Mouse (Mus musculus) cortical plate, adult 2 months (tissue): Measurements from ENCODE around the gene Ahdc1. TPM values are rescaled to one million over a fixed set of nuclear protein-coding genes. Genes with fewer than 3 reads are reported as not detected.

Source experiments
- H3K27ac ChIP-seq: fragments of 200-500 bp; 2 replicates; pipeline ENCODE4 v1.5.1; 2012; ENCODE audit warnings: low read length, control low read depth, inconsistent platforms; ENCODE audit not compliant: insufficient read depth
- H3K4me1 ChIP-seq: fragments of 200-500 bp; 2 replicates; pipeline ENCODE4 v1.6.1; 2011; ENCODE audit warnings: low read length; ENCODE audit not compliant: control insufficient read depth, insufficient read depth
- H3K4me3 ChIP-seq: fragments of 200-500 bp; 2 replicates; pipeline ENCODE4 v1.5.1; 2011; ENCODE audit warnings: mild to moderate bottlenecking, low read length, control low read depth; ENCODE audit not compliant: insufficient read depth
- CTCF ChIP-seq: fragments of 200-500 bp; IDR thresholded peaks from 2 replicates; pipeline ENCODE4 v1.5.1; 2011; ENCODE audit warnings: mild to moderate bottlenecking, control low read depth, low read length; ENCODE audit not compliant: insufficient read depth; ENCODE audit errors: extremely low read depth
- POLR2A ChIP-seq: fragments of 200-500 bp; IDR thresholded peaks from 2 replicates; pipeline ENCODE4 v1.6.1; 2011; ENCODE audit warnings: mild to moderate bottlenecking, low read length, control low read depth; ENCODE audit not compliant: insufficient read depth; ENCODE audit errors: extremely low read depth
- polyA plus RNA-seq: library from polyadenylated mRNA; depleted of rRNA; stranded (reverse); fragments of >200 nt; gene quantifications from 2 replicates; pipeline ENCODE4 v1.2.3, GENCODE M21; 2012

Ahdc1 gene
- polyA plus RNA-seq, 1 experiment: 26.4 TPM

GRCm38 (mm10) chr4:133047353-133048105 is 36.5 kb downstream of the Ahdc1 start:
- no peak overlapping the region for H3K4me3 ChIP-seq
- peak overlapping the region; percentile 41; the same call in 1 of the 2 replicates for H3K27ac ChIP-seq
- TF ChIP-seq POLR2A (no peak), CTCF (no peak)
- peaks cover 56% of the 10 kb centered on the region for H3K4me1 ChIP-seq

GRCm38 (mm10) chr4:133049071-133049920 is 38.2 kb downstream of the Ahdc1 start:
- H3K4me3 ChIP-seq: no peak overlapping the region
- peaks cover 56% of the 10 kb centered on the region for H3K4me1 ChIP-seq
- peak overlapping the region; percentile 69 for H3K27ac ChIP-seq
- TF ChIP-seq POLR2A: no peak
- no peak for TF ChIP-seq CTCF

- H3K27ac ChIP-seq: 0 out of 2 replicates have a peak overlapping the region, but pooled peaks have one; percentile 25
- H3K4me1 ChIP-seq: peaks cover 47% of the 10 kb centered on the region
- TF ChIP-seq POLR2A (no peak), CTCF (no peak)
- no peak overlapping the region for H3K4me3 ChIP-seq
Observed at GRCm38 (mm10) chr4:133050196-133050836, 39.3 kb downstream of the Ahdc1 start.

GRCm38 (mm10) chr4:133050837-133051549 is 39.9 kb downstream of the Ahdc1 start:
- 0 out of 2 replicates have a peak overlapping the region, but pooled peaks have one; percentile 25 for H3K27ac ChIP-seq
- TF ChIP-seq POLR2A (no peak), CTCF (no peak)
- H3K4me3 ChIP-seq: no peak overlapping the region
- H3K4me1 ChIP-seq: peaks cover 47% of the 10 kb centered on the region

GRCm38 (mm10) chr4:133051550-133051865 is 40.4 kb downstream of the Ahdc1 start:
- H3K4me1 ChIP-seq: peaks cover 48% of the 10 kb centered on the region
- peak overlapping the region; percentile 10; the same call in 1 of the 2 replicates for H3K27ac ChIP-seq
- no peak overlapping the region for H3K4me3 ChIP-seq
- TF ChIP-seq CTCF: no peak
- no peak for TF ChIP-seq POLR2A

GRCm38 (mm10) chr4:133052029-133052745 is 41.1 kb downstream of the Ahdc1 start:
- H3K4me1 ChIP-seq: peaks cover 44% of the 10 kb centered on the region
- TF ChIP-seq CTCF (no peak), POLR2A (no peak)

GRCm38 (mm10) chr4:133052995-133053572 is 42.0 kb downstream of the Ahdc1 start:
- no peak for TF ChIP-seq CTCF
- TF ChIP-seq POLR2A: no peak
- peaks cover 44% of the 10 kb centered on the region for H3K4me1 ChIP-seq
- peak overlapping the region; percentile 24; the same call in 1 of the 2 replicates for H3K27ac ChIP-seq
- H3K4me3 ChIP-seq: no peak overlapping the region

More at GRCm38 (mm10) chr4:133052029-133052745, 41.1 kb downstream of the Ahdc1 start:
- Histone ChIP-seq H3K4me3 (no peak overlapping the region), H3K27ac (peak overlapping the region; percentile 10; the same call in 1 of the 2 replicates)

- TF ChIP-seq CTCF (no peak), POLR2A (no peak)
- H3K4me1 ChIP-seq: peaks cover 41% of the 10 kb centered on the region
- H3K4me3 ChIP-seq: no peak overlapping the region
- H3K27ac ChIP-seq: no peak overlapping the region
Observed at GRCm38 (mm10) chr4:133054530-133054929, 43.5 kb downstream of the Ahdc1 start.
